Mouse (Mus musculus) bone marrow macrophage, adult 2 months (primary cell): ENCODE results near the gene Pik3ca.

ENCODE experiments used
- CTCF ChIP-seq: IDR thresholded peaks from 2 replicates; pipeline ENCODE4 v1.5.1; 2012; ENCODE audit warnings: low read depth, mild to moderate bottlenecking, low read length, moderate library complexity
- POLR2A ChIP-seq: IDR thresholded peaks from 2 replicates; pipeline ENCODE4 v1.6.1; 2012; ENCODE audit warnings: mild to moderate bottlenecking, low read depth, low read length, borderline replicate concordance

GRCm38 (mm10) chr3:32365546-32366245, 31.8 kb upstream of the Pik3ca start, which contains the start of gene Zmat3:
- TF ChIP-seq CTCF (no peak), POLR2A (no peak)
